Mouse (Mus musculus): Measurements from ENCODE around the gene Ccdc51.

DNA sequence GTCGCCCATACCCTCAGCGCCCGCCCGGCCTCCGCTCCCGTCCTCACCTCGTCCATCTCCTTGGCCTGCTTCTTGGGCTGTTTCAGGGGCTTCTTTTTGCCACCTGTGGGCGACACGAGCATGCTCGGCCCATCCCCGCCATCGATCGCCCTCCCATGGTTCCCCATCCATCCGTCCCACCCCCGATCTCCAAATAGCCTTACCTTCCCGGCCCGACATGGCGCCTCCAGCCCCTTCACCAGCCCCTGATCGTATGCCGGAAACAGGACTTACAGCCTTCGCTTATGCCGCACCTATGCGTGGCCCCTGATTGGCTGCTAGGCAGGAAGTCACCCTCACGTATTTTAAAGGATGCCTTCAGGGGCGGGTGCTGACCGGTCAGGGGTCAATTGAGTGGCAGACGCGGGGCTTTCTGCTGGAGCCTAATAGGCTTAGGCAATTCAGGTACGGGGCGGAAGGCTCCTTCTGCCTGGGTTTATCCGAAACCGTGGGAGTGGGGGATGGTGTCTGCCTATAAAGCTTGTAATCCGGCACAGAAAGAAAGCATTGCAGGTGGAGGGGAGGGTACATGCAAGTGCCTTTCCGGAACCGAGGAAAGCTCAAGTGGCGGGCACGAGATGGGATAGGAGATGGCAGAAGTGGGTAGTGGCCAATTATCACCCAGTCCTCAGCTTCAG, at the start of gene Ccdc51, which contains the start of gene Tma7:
- TF ChIP-seq POLR2A (IDR thresholded peaks at IDR 0.05; ENCODE audit: borderline replicate concordance, extremely low read depth, insufficient read depth, insufficient read length, poor library complexity, severe bottlenecking) (peak; percentile 56; the same call in 1 of the 2 replicates), CTCF (IDR thresholded peaks at IDR 0.05; ENCODE audit: borderline replicate concordance, extremely low read depth, insufficient read depth, insufficient read length) (no peak)

Measured in brain, embryonic 14.5 days (tissue).